Mouse (Mus musculus): ENCODE data around the gene Lrmda. TPM values are rescaled to one million over a fixed set of nuclear protein-coding genes. Genes with fewer than 3 reads are reported as not detected.

Lrmda gene
- total and polyA plus RNA-seq, 3 experiments = 0.43 to 1.1 (median 1.0) TPM

GRCm38 (mm10) chr14:22393616-22394015 is 374.1 kb downstream of the Lrmda start:
- 89% methylated on average over 10 of the region's 10 CpGs for WGBS
- no peaks in the 10 kb centered on the region for H3K79me2 ChIP-seq (replicated peaks; ENCODE audit: control insufficient read depth, insufficient read depth, low read length)
- H3K27ac ChIP-seq = no peak overlapping the region
- intact Hi-C loops (cut with DNase I) = no loop called here
- no peak overlapping the region for H3K9ac ChIP-seq (ENCODE audit: low read depth, low read length)
- no peak for TF ChIP-seq POLR2A (IDR thresholded peaks at IDR 0.05; ENCODE audit: insufficient read depth, low read depth, low read length)
- TF ChIP-seq EP300 (IDR thresholded peaks at IDR 0.05; ENCODE audit: insufficient read depth, low read depth, low read length) = no peak
- no peak for TF ChIP-seq CTCF (IDR thresholded peaks at IDR 0.05)
- H3K27me3 ChIP-seq (ENCODE audit: control insufficient read depth, insufficient read depth, low read length) = no peaks in the 10 kb centered on the region
- H3K36me3 ChIP-seq (ENCODE audit: control insufficient read depth, insufficient read depth, low read length) = no peaks in the 10 kb centered on the region
- no peak overlapping the region for H3K4me3 ChIP-seq
- no peak for DNase-seq
- no peaks in the 10 kb centered on the region for H3K4me1 ChIP-seq (ENCODE audit: control insufficient read depth, insufficient read depth, low read length)

GRCm38 (mm10) chr14:22402411-22402810 is 382.9 kb downstream of the Lrmda start:
- TF ChIP-seq EP300 (IDR thresholded peaks at IDR 0.05; ENCODE audit: insufficient read depth, low read depth, low read length) = no peak
- TF ChIP-seq CTCF (IDR thresholded peaks at IDR 0.05) = no peak
- no peak for TF ChIP-seq POLR2A (IDR thresholded peaks at IDR 0.05; ENCODE audit: insufficient read depth, low read depth, low read length)
- H3K9ac ChIP-seq (ENCODE audit: low read depth, low read length) = no peak overlapping the region
- WGBS = 88% methylated on average over 4 of the region's 4 CpGs
- no peak overlapping the region for H3K27ac ChIP-seq
- H3K36me3 ChIP-seq (ENCODE audit: control insufficient read depth, insufficient read depth, low read length) = no peaks in the 10 kb centered on the region
- H3K4me3 ChIP-seq = no peak overlapping the region
- no peak for DNase-seq
- H3K79me2 ChIP-seq (replicated peaks; ENCODE audit: control insufficient read depth, insufficient read depth, low read length) = no peaks in the 10 kb centered on the region
- H3K4me1 ChIP-seq (ENCODE audit: control insufficient read depth, insufficient read depth, low read length) = no peaks in the 10 kb centered on the region
- H3K27me3 ChIP-seq (ENCODE audit: control insufficient read depth, insufficient read depth, low read length) = no peaks in the 10 kb centered on the region
- intact Hi-C loops (cut with DNase I) = no loop called here

- Histone ChIP-seq H3K4me3 (no peak overlapping the region), H3K4me1 (ENCODE audit: control insufficient read depth, insufficient read depth, low read length) (no peaks in the 10 kb centered on the region), H3K27ac (no peak overlapping the region), H3K27me3 (ENCODE audit: control insufficient read depth, insufficient read depth, low read length) (no peaks in the 10 kb centered on the region), H3K79me2 (replicated peaks; ENCODE audit: control insufficient read depth, insufficient read depth, low read length) (no peaks in the 10 kb centered on the region), H3K36me3 (ENCODE audit: control insufficient read depth, insufficient read depth, low read length) (no peaks in the 10 kb centered on the region), H3K9ac (ENCODE audit: low read depth, low read length) (no peak overlapping the region)
- intact Hi-C loops (cut with DNase I) = no loop called here
- DNase-seq = peak; percentile 25 to 46
- 63% methylated on average over 5 of the region's 5 CpGs for WGBS
- TF ChIP-seq EP300 (IDR thresholded peaks at IDR 0.05; ENCODE audit: insufficient read depth, low read depth, low read length) = no peak
- no peak for TF ChIP-seq POLR2A (IDR thresholded peaks at IDR 0.05; ENCODE audit: insufficient read depth, low read depth, low read length)
- TF ChIP-seq CTCF (IDR thresholded peaks at IDR 0.05) = no peak
Measured at GRCm38 (mm10) chr14:22406623-22407022, 387.1 kb downstream of the Lrmda start.

- Histone ChIP-seq H3K4me3 (no peak overlapping the region), H3K9ac (ENCODE audit: low read depth, low read length) (no peak overlapping the region), H3K79me2 (replicated peaks; ENCODE audit: control insufficient read depth, insufficient read depth, low read length) (no peaks in the 10 kb centered on the region), H3K27ac (no peak overlapping the region), H3K27me3 (ENCODE audit: control insufficient read depth, insufficient read depth, low read length) (no peaks in the 10 kb centered on the region), H3K36me3 (ENCODE audit: control insufficient read depth, insufficient read depth, low read length) (no peaks in the 10 kb centered on the region), H3K4me1 (ENCODE audit: control insufficient read depth, insufficient read depth, low read length) (no peaks in the 10 kb centered on the region)
- intact Hi-C loops (cut with DNase I) = no loop called here
- WGBS = 81% methylated on average over 1 of the region's 1 CpGs
- no peak for DNase-seq
- TF ChIP-seq POLR2A (IDR thresholded peaks at IDR 0.05; ENCODE audit: insufficient read depth, low read depth, low read length) (no peak), EP300 (IDR thresholded peaks at IDR 0.05; ENCODE audit: insufficient read depth, low read depth, low read length) (no peak), CTCF (IDR thresholded peaks at IDR 0.05) (no peak)
Measured at GRCm38 (mm10) chr14:22410826-22411225, 391.3 kb downstream of the Lrmda start.

- intact Hi-C loops (cut with DNase I) = no loop called here
- Histone ChIP-seq H3K4me1 (ENCODE audit: control insufficient read depth, insufficient read depth, low read length) (no peaks in the 10 kb centered on the region), H3K36me3 (ENCODE audit: control insufficient read depth, insufficient read depth, low read length) (no peaks in the 10 kb centered on the region), H3K9ac (ENCODE audit: low read depth, low read length) (no peak overlapping the region), H3K27me3 (ENCODE audit: control insufficient read depth, insufficient read depth, low read length) (no peaks in the 10 kb centered on the region), H3K79me2 (replicated peaks; ENCODE audit: control insufficient read depth, insufficient read depth, low read length) (no peaks in the 10 kb centered on the region), H3K4me3 (no peak overlapping the region), H3K27ac (no peak overlapping the region)
- no peak for TF ChIP-seq CTCF (IDR thresholded peaks at IDR 0.05)
- TF ChIP-seq POLR2A (IDR thresholded peaks at IDR 0.05; ENCODE audit: insufficient read depth, low read depth, low read length) = no peak
- no peak for TF ChIP-seq EP300 (IDR thresholded peaks at IDR 0.05; ENCODE audit: insufficient read depth, low read depth, low read length)
- DNase-seq = no peak
- WGBS = 36% methylated on average over 7 of the region's 7 CpGs
Measured at GRCm38 (mm10) chr14:22413220-22413619, 393.7 kb downstream of the Lrmda start.

GRCm38 (mm10) chr14:22417706-22418105 is 398.2 kb downstream of the Lrmda start:
- Histone ChIP-seq H3K4me1 (ENCODE audit: control insufficient read depth, insufficient read depth, low read length) (no peaks in the 10 kb centered on the region), H3K27ac (no peak overlapping the region), H3K79me2 (replicated peaks; ENCODE audit: control insufficient read depth, insufficient read depth, low read length) (no peaks in the 10 kb centered on the region), H3K4me3 (no peak overlapping the region), H3K27me3 (ENCODE audit: control insufficient read depth, insufficient read depth, low read length) (no peaks in the 10 kb centered on the region), H3K36me3 (ENCODE audit: control insufficient read depth, insufficient read depth, low read length) (no peaks in the 10 kb centered on the region), H3K9ac (ENCODE audit: low read depth, low read length) (no peak overlapping the region)
- TF ChIP-seq CTCF (IDR thresholded peaks at IDR 0.05) (no peak), POLR2A (IDR thresholded peaks at IDR 0.05; ENCODE audit: insufficient read depth, low read depth, low read length) (no peak), EP300 (IDR thresholded peaks at IDR 0.05; ENCODE audit: insufficient read depth, low read depth, low read length) (no peak)
- 76% methylated on average over 3 of the region's 3 CpGs for WGBS
- intact Hi-C loops (cut with DNase I) = no loop called here
- no peak for DNase-seq

Measured in heart, adult 2 months (tissue).